Mouse (Mus musculus) natural killer cell, adult 2 months (primary cell): Measurements from ENCODE around the gene Coro7.

Experiments used
- DNase-seq, 2 experiments: peaks; one replicate each; pipeline ENCODE4 v3.0.0; 2022; ENCODE audit warnings: low spot score in 2 of 2

Gene Coro7

GRCm38 (mm10) chr16:4615297-4615696 is 64.3 kb downstream of the Coro7 start:
- no peak for DNase-seq

DNA sequence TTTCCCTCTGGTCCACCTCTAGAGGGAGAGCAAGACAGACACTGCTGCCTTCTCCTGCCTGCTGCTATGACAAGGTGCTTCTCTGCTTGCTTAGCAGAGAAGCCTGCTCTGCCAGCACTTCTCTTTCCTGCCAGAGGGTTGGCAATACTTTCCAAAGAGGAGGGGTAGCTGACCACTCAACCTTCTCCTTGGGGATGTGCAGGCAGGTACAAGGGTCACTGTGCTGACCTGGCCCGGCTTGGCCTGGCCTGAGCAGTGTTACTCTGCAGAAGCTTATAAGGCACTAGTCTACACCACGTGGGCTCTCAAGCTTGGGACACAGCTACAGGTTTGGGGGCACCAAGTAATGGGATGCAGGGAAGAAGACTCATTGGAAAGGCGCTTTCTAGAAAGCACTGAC is 64.9 kb downstream of the Coro7 start:
- DNase-seq = no peak

- no peak for DNase-seq
Measured at GRCm38 (mm10) chr16:4613736-4614135, 65.8 kb downstream of the Coro7 start.

DNA sequence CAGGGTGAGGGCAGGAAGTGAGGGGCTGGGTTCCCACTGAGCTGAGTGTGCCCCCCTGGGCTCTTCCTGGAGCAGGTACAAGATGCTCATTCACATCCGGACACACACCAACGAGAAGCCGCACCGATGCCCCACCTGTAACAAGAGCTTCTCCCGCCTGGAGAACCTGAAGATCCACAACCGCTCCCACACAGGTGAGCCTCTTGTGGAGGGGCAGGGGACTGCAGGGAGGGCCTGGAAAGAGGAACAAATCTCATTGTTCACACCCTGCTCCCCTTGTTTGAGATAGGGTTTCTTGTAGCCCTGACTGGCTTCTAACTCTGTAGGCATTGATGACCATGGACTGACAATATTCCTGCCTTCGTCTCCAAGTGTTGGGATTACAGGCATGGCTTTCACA is 67.9 kb downstream of the Coro7 start:
- DNase-seq = no peak

DNA sequence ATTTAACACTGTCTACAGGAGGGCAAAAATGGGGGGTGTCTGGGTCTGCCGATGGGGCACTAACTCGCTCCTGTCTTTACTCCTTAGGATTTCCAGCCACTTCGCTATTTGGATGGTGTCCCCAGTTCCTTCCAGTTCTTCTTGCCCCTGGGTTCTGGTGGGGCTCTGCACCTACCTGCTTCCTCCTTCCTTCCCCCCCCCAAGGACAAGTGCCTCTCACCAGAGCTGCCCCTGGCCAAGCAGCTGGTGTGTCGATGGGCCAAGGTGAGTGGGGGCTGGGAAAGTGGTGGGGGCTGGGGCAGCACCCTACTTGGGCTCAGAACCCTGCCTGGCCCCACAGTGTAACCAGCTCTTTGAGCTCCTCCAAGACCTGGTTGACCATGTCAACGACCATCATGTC is 68.4 kb downstream of the Coro7 start:
- DNase-seq = no peak

DNA sequence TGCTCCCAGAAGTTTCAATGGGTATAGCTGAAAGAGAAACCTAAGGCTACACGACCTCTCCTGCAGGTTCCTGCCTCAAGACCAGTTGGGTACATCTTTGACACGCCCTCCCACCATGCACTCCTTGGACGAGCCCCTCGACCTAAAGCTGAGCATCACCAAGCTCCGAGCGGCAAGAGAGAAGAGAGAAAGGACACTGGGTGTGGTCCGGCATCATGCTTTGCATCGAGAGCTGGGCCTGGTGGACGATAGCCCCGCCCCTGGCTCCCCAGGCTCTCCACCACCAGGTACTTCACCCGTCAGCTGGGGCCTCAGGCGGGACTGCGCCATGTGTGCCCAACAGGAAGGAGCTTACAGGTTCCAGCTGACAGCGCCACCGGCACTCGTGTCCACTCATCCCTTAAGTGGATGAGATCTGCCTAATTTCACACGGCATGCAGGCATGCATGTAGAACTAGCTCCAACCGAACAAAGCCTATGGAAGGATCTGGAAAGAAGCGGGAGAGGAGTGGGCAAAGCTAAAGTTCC is 71.0 kb downstream of the Coro7 start:
- DNase-seq = no peak

DNA sequence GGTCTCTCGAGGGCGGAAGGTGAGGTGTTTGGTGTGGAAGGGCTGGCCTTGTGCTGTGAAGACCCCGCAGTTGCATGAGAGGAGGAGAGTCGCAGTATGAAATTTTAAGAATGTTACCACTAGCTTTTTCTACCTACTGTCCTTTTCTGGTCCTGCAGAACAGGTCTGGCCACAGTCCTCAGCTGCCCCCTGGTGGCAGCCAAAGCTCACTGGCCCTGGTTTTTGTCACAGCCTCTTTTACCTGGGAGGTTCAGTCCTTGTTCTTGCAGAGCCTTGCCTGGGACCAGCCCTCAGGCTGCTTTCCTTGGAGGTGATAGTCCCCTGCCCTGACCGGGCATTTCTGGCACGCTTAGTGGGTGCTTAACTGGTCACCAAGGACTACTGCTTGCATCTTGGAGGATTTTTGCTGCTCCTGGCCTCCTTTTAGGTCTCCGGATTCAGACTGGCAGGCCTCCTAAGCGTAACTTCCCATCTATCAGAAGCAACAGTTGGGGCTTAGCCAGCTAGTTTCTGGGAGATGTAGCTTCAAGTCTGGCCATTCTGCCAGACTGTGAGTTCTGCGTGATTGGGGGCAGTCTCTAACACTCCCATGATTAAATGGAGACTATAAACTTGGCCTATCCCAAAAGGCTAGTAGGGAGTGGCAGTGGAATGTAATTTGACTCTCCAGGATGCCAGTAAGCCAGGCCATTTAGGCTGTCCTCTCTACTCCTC is 71.6 kb downstream of the Coro7 start:
- DNase-seq = peak; percentile 70 to 84

GRCm38 (mm10) chr16:4606431-4607084 is 73.0 kb downstream of the Coro7 start:
- DNase-seq = no peak

DNA sequence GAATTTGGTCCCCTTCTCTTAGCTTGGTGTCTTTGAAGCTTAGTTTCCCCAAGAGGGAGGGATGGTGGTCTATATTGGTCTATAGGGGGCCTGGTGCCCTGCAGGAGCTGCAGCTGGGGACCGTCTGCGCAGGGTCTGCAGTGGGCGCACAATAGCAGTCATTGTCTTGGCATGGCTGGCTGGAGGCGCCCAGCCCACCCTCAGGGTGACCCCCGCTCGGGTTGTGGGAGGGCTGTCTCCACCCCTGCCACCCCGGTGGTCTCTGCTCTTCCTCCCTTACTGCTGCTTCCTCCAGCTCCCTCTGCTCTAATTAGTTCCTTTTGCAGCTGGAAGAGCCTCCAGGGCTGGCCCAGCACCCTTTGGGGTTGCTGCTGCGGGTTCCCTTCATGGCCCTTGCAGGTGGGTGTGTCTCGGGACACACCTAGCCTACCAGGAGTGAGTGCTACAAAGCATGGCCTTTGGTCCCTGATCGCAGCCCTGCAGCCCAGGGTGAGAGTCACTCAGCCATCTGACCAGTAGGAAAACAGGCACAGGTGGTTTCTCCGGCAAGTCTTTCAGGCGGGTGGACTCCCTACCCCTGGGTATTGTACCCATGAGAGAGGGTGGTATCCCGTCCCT is 74.0 kb downstream of the Coro7 start:
- no peak for DNase-seq

- DNase-seq = no peak
Measured at GRCm38 (mm10) chr16:4604293-4604837, 75.2 kb downstream of the Coro7 start.

DNA sequence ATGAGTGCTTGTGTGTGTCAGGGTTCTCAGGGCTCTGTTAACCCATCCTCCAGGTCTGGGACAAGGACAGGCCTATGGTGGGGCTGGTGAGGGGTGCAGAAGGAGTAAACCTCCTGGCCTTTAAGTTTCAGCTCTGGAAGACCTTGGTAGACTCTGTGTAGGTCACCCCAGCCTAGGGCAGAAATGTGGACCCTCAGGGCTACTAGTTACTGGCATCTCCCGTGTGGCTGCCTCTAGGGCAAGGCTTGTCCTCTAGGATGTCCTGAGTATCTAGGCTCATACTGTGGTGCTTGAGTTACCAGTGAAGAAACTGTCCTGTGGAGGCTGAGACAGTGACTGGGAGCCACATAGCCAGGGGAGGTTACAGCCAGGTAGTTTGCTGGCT is 76.1 kb downstream of the Coro7 start:
- DNase-seq = no peak

DNA sequence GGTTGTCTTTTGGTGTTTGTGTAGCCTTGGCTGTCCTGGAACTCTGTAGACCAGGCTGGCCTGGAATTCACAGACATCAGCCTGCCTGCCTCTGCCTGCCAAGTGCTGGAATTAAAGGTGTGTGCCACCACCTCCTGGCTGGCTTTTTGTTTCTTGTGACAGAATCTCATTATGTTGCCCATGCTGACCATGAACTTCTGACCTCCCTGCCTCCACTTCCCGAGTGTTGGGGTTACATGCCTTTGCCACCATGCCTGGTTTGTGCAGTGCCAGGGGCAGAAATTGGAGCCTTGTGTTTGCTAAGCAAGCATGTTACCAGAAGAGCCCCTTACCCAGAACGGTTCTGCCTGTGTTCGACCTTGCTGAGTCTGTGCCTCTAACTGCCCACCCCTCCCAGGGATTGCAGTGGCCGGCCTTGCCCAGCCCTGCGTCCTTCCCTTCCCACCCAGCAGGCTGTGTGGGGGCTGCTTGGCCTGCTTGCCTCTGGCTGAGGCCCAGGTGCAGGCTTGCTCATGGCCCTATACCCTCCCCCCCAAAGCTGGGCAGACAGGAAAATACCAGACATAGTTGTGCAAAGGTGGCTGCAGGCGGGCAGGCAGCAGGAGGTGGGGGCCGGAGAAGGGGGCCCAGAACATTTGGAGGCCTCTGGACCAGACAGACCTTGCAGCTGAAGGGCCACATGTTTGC is 76.7 kb downstream of the Coro7 start:
- DNase-seq = no peak

DNA sequence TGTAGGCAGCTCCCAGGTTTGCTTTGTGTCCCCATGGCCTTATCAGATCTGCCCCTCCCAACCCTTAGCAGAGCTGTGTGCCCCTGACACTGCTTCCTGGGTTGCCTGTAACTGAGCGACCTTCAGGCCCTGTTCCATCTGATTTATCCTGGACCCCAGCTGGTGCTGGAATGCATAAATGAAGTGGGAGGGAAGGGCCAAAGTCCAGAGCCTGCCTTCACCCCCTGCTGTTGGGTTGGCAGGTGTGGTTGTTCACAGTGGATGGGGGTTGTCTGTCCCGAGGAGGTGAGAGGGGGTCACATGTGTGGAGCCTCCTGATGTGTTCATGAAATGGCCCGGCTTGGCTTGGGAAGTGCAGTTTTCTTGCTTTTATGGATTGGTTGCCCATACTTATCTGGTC is 77.4 kb downstream of the Coro7 start:
- no peak for DNase-seq

DNA sequence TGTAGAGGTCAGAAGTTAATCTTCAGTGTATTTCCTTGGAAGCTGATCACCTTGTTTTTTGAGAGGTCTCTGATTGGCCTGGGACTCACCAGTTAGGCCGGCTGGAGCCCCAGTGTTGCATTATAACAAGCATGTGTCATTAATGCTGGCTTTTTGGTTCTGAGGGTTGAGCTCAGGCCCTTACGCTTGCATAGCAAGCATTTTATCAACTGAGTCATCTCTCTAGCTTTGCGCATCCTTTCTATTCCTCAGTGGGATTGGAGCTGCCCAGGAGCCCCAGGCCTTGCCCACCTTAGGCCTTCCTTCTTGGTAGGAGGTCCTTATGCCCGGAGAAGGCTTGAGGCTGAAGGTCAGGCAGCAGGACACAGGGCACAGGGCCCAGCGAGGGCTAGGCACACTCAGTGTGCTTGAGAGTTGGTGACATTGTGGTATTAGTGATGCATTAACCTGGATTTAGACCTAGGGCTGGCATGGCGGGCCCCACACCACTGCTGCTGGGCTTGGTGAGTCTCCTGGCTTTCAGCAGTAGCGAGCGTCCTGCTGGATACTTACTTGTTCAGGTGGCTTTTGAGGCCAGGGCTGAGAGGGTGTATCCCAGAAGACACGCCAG is 78.8 kb downstream of the Coro7 start:
- no peak for DNase-seq

DNA sequence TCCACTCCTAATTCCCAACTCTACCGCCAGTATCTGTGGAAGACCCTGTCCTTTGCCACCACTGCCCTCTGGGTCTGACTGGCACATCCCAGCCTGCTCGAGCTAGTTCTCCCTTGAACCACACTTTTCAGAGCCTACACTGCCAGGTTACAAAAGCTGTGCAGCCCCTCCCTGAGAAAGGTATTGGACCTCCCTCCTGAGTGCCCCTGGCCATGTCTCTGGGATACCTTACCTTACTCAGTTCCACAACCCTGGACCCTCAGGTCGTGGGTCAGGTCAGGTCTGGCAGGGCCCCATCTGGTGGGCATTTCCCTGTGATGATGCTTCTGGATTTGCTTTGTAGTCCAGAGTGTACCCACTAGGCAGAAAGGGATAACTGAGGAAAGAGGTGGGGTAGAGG is 80.0 kb downstream of the Coro7 start:
- no peak for DNase-seq

DNA sequence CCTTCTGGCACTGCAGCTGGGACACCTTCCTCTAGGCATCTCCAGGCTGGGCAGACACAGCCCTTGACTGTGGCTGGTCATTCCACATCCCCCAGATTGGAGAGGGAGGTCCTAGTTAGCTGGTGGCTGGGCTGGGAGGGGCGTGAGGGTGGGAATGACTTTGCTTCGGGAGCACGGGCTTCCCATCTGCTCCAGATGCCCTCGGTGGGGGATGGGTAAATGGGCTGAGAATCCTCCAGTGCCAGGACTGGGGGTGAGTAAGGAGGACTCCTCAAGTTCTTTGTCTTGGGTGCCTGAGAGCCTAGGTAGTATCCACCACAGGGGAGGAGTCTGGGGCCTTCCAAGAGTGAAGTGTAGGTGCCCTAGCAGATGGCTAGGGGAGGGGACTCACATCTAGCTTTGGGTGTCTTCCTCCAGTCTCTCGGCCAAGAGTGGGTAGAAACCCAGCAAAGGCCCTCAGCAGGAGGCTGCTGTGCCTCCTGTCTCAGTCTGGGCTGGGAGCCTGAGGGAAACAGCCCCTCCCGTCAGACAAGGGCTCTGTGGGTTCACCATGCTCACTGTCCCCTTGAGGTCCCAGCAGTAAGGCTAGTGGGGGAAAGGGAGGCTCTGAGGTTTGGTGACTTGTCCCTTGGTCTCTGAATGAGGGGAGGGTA is 80.6 kb downstream of the Coro7 start:
- no peak for DNase-seq

DNA sequence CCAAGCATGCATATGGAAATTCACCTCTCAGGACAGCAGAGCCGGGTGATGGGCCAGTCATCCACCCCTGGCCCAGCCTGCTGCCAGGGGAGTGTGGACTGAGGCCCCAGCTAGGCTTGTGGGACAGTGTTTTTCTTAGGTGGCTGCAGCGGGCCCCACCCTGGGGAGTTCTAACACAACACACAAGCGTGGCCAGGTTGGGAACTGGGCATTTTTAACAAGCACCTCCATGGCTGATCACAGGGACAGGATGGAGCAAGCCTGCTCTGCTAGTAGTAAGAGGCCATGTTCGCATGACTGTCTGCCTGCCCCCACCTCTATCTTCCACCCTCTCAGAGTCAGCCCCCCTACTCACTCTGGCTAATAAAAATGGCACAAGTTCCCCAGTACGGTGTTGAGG is 81.5 kb downstream of the Coro7 start:
- DNase-seq = no peak

DNA sequence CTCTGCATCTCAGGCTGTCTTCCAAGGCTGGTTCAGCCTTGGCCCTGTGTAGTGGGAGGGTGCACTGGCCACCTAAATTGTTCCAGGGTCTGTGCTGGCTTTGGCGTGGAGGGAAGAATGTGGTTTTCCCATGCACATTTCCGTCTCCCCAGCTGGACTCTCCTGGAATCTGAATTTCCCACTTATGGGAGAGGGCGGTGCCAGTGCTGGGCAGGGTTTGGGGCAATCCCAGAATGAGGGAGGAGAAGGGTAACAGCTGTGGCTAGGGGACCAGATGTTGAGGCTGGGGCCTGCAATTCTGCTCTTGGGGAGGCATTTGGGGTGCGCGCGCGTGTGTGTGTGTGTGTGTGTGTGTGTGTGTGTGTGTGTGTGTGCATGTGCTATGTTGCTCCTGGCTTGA is 82.3 kb downstream of the Coro7 start:
- no peak for DNase-seq

DNA sequence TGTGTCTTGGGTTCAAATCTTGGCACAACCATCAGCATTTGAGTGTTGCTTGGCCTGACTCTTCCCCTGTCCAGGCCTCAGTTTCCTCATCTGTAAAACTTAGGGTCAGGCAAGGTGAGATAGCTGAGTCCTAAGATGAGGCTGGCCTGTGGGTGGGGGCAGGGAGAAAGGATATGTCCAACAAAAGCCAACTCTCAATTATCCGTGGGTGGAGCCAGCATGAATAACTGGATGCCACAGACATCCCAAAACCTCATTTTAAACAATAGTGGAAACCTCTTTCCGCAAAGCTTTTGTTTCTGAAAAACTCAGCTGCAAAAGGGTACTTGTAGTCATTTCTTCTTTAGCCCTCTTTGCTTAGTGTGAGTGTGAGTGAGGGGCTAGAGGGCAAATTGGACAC is 82.7 kb downstream of the Coro7 start:
- DNase-seq = no peak

DNA sequence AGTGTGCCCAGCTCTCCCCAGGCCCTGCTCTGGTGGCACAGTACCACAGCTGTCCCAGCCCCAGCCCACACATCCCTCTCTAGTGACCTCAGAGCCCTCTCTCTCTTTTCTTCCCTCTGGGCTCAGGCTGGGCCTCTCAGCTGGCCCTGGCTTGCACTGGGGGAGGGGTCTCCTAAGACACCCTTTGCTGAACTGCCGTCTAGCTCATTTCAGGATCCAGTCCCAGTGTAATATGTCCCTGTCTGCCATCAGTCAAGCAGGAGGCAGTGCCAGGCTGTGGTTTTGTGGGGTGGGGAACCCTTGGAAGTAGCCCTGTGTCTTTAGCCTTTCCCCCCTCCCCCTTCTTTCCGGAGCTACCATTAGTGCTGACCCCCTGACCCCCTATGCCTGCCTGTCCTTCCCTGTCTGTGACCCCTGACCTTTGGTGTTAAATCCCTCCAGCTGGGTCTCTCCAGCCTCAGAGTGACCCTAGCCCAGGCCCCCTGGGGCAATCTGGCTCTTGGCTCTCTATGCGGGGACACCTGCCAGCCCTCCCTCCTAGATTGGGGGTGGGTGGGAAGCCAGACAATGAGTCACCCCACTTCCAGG is 83.3 kb downstream of the Coro7 start:
- DNase-seq = no peak

- no peak for DNase-seq
Measured at GRCm38 (mm10) chr16:4595527-4595963, 84.0 kb downstream of the Coro7 start.
